Mouse (Mus musculus) myocyte (in vitro differentiated cells): ENCODE measurements around the gene Fbxl18. TPM values are rescaled to one million over a fixed set of nuclear protein-coding genes. Genes with fewer than 3 reads are reported as not detected.

Experiments used
- H3K27me3 ChIP-seq: one replicate; pipeline ENCODE4 v1.6.1; 2011; ENCODE audit not compliant: control insufficient read depth, insufficient read depth, insufficient read length
- H3K36me3 ChIP-seq: one replicate; pipeline ENCODE4 v1.6.1; 2011; ENCODE audit not compliant: control insufficient read depth, insufficient read depth
- H3K4me2 ChIP-seq: one replicate; pipeline ENCODE4 v1.6.1; 2011; ENCODE audit warnings: low read depth, control low read depth
- H3K4me3 ChIP-seq: one replicate; pipeline ENCODE4 v1.5.1; 2011; ENCODE audit warnings: mild to moderate bottlenecking, control low read depth, moderate library complexity
- H3K79me2 ChIP-seq: one replicate; pipeline ENCODE4 v1.6.1; 2011; ENCODE audit not compliant: control insufficient read depth, insufficient read depth
- H3ac ChIP-seq: one replicate; pipeline ENCODE4 v1.6.1; 2011; ENCODE audit not compliant: control insufficient read depth, insufficient read length
- CEBPB ChIP-seq: IDR thresholded peaks from 2 replicates; pipeline ENCODE4 v1.6.1; 2011; ENCODE audit warnings: mild to moderate bottlenecking, moderate library complexity; ENCODE audit not compliant: poor library complexity, insufficient read depth, severe bottlenecking
- E2F4 ChIP-seq: IDR thresholded peaks from one replicate; pipeline ENCODE4 v1.6.1; 2011; ENCODE audit warnings: mild to moderate bottlenecking, control low read depth, moderate library complexity; ENCODE audit not compliant: insufficient read depth
- MAX ChIP-seq: IDR thresholded peaks from one replicate; pipeline ENCODE4 v1.6.1; 2011; ENCODE audit warnings: low read depth, mild to moderate bottlenecking, control low read depth
- MYOD1 ChIP-seq, 3 experiments: IDR thresholded peaks; one replicate each; pipeline ENCODE4 v1.6.1; 2011; ENCODE audit warnings: control low read depth in 2 of 3, low read depth in 2 of 3, mild to moderate bottlenecking in 2 of 3, moderate library complexity in 1 of 3; ENCODE audit not compliant: insufficient read length in 2 of 3, control insufficient read depth in 1 of 3
- MYOG ChIP-seq, 3 experiments: IDR thresholded peaks; one replicate each; pipeline ENCODE4 v1.6.1; 2011; ENCODE audit warnings: control low read depth in 2 of 3, low read depth in 2 of 3, mild to moderate bottlenecking in 2 of 3; ENCODE audit not compliant: insufficient read length in 2 of 3, control insufficient read depth in 1 of 3, insufficient read depth in 1 of 3
- POLR2A ChIP-seq: IDR thresholded peaks from one replicate; pipeline ENCODE4 v1.6.1; 2011; ENCODE audit warnings: low read depth, mild to moderate bottlenecking, control low read depth, moderate library complexity; ENCODE audit not compliant: insufficient read length
- POLR2AphosphoS2 ChIP-seq: IDR thresholded peaks from one replicate; pipeline ENCODE4 v1.6.1; 2011; ENCODE audit warnings: low read depth, control low read depth; ENCODE audit not compliant: insufficient read length
- REST ChIP-seq: IDR thresholded peaks from one replicate; pipeline ENCODE4 v1.6.1; 2011; ENCODE audit warnings: mild to moderate bottlenecking, control low read depth, moderate library complexity; ENCODE audit not compliant: insufficient read depth, insufficient read length
- SRF ChIP-seq: IDR thresholded peaks from one replicate; pipeline ENCODE4 v1.6.1; 2011; ENCODE audit warnings: low read depth; ENCODE audit not compliant: control insufficient read depth, insufficient read length
- TCF12 ChIP-seq: IDR thresholded peaks from one replicate; pipeline ENCODE4 v1.6.1; 2011; ENCODE audit warnings: mild to moderate bottlenecking, control low read depth; ENCODE audit not compliant: poor library complexity, insufficient read depth, severe bottlenecking
- TCF3 ChIP-seq: IDR thresholded peaks from one replicate; pipeline ENCODE4 v1.6.1; 2011; ENCODE audit warnings: low read depth, control low read depth; ENCODE audit not compliant: insufficient read length
- USF1 ChIP-seq: IDR thresholded peaks from one replicate; pipeline ENCODE4 v1.6.1; 2011; ENCODE audit warnings: low read depth, mild to moderate bottlenecking, control low read depth, moderate library complexity
- polyA plus RNA-seq: library from polyadenylated mRNA; unstranded; fragments of >200 nt; fragmentation: generic; extraction: Trizol; gene quantifications from one replicate; pipeline ENCODE4 v1.2.1, GENCODE M21; 2012; ENCODE audit warnings: missing spikeins

The Fbxl18 gene
- polyA plus RNA-seq, 1 experiment = 7.6 TPM

GRCm38 (mm10) chr5:142880806-142881516 lies 14.3 kb downstream of the Fbxl18 start:
- H3K36me3 ChIP-seq = peaks cover 5% of the 10 kb centered on the region

GRCm38 (mm10) chr5:142880246-142880645 lies 15.0 kb downstream of the Fbxl18 start:
- H3K36me3 ChIP-seq = peaks cover 5% of the 10 kb centered on the region
- H3ac ChIP-seq = no peak overlapping the region
- H3K4me3 ChIP-seq = no peak overlapping the region
- H3K4me2 ChIP-seq = no peak overlapping the region
- no peaks in the 10 kb centered on the region for H3K79me2 ChIP-seq
- no peaks in the 10 kb centered on the region for H3K27me3 ChIP-seq
- TF ChIP-seq E2F4 (no peak), USF1 (no peak), POLR2AphosphoS2 (no peak), CEBPB (no peak), MYOG (IDR thresholded peaks at IDR 0.05; ENCODE audit: control insufficient read depth in 1 of 3, insufficient read depth in 1 of 3, insufficient read length in 2 of 3, low read depth in 2 of 3) (no peak), TCF3 (no peak), POLR2A (no peak), REST (no peak), MAX (no peak), TCF12 (no peak), SRF (no peak), MYOD1 (IDR thresholded peaks at IDR 0.05; ENCODE audit: control insufficient read depth in 1 of 3, insufficient read length in 2 of 3, low read depth in 2 of 3) (no peak)

More at GRCm38 (mm10) chr5:142880806-142881516, 14.3 kb downstream of the Fbxl18 start:
- Histone ChIP-seq H3K4me3 (no peak overlapping the region), H3K4me2 (no peak overlapping the region), H3ac (no peak overlapping the region), H3K27me3 (no peaks in the 10 kb centered on the region), H3K79me2 (no peaks in the 10 kb centered on the region)
- TF ChIP-seq REST = no peak
- no peak for TF ChIP-seq TCF3
- no peak for TF ChIP-seq POLR2AphosphoS2

GRCm38 (mm10) chr5:142879318-142880175 lies 15.7 kb downstream of the Fbxl18 start:
- Histone ChIP-seq H3K36me3 (peaks cover 5% of the 10 kb centered on the region), H3K79me2 (no peaks in the 10 kb centered on the region), H3K4me3 (no peak overlapping the region), H3K27me3 (no peaks in the 10 kb centered on the region), H3ac (no peak overlapping the region), H3K4me2 (no peak overlapping the region)
- TF ChIP-seq MAX = no peak
- no peak for TF ChIP-seq REST
- no peak for TF ChIP-seq MYOG (IDR thresholded peaks at IDR 0.05; ENCODE audit: control insufficient read depth in 1 of 3, insufficient read depth in 1 of 3, insufficient read length in 2 of 3, low read depth in 2 of 3)
- no peak for TF ChIP-seq MYOD1 (IDR thresholded peaks at IDR 0.05; ENCODE audit: control insufficient read depth in 1 of 3, insufficient read length in 2 of 3, low read depth in 2 of 3)
- no peak for TF ChIP-seq E2F4
- TF ChIP-seq CEBPB = no peak
- TF ChIP-seq TCF12 = no peak
- no peak for TF ChIP-seq SRF
- no peak for TF ChIP-seq POLR2AphosphoS2
- no peak for TF ChIP-seq POLR2A
- no peak for TF ChIP-seq USF1

GRCm38 (mm10) chr5:142878570-142878969 lies 16.7 kb downstream of the Fbxl18 start:
- no peak for TF ChIP-seq TCF3
- TF ChIP-seq TCF12 = no peak
- no peak for TF ChIP-seq MYOG (IDR thresholded peaks at IDR 0.05; ENCODE audit: control insufficient read depth in 1 of 3, insufficient read depth in 1 of 3, insufficient read length in 2 of 3, low read depth in 2 of 3)
- no peak for TF ChIP-seq MYOD1 (IDR thresholded peaks at IDR 0.05; ENCODE audit: control insufficient read depth in 1 of 3, insufficient read length in 2 of 3, low read depth in 2 of 3)
- TF ChIP-seq POLR2A = no peak
- no peak for TF ChIP-seq MAX
- TF ChIP-seq CEBPB = no peak
- no peak for TF ChIP-seq USF1
- no peak for TF ChIP-seq E2F4
- TF ChIP-seq POLR2AphosphoS2 = no peak
- no peak for TF ChIP-seq REST
- TF ChIP-seq SRF = no peak
- Histone ChIP-seq H3K36me3 (peaks cover 5% of the 10 kb centered on the region), H3K79me2 (no peaks in the 10 kb centered on the region), H3K27me3 (no peaks in the 10 kb centered on the region), H3K4me2 (no peak overlapping the region), H3ac (no peak overlapping the region), H3K4me3 (no peak overlapping the region)
